Mouse (Mus musculus) left cerebral cortex, postnatal 36 days (tissue): ENCODE data around the gene Gm45753. TPM values are rescaled to one million over a fixed set of nuclear protein-coding genes. Genes with fewer than 3 reads are reported as not detected.
"Not testable (repeated sequence)": the region's sequence is repeated elsewhere in the genome, so short reads cannot be mapped to it uniquely, and the experiment has no call there.

ENCODE experiments used
- DNase-seq, 2 experiments: peaks; one replicate each; pipeline ENCODE4 v3.0.0; 2021 to 2022; ENCODE audit warnings: low spot score in 2 of 2, mixed read lengths in 1 of 2
- intact Hi-C: fragments of 180-260 bp; cut with DNase I; formaldehyde crosslinking; loops from one replicate; pipeline ENCODE4 v1.15.1; 2025
- total RNA-seq, 2 experiments: library from RNA; stranded (reverse); gene quantifications; 2 replicates each; pipeline ENCODE4 v1.2.3; 2021

Gene Gm45753
- not detected for total RNA-seq

DNA sequence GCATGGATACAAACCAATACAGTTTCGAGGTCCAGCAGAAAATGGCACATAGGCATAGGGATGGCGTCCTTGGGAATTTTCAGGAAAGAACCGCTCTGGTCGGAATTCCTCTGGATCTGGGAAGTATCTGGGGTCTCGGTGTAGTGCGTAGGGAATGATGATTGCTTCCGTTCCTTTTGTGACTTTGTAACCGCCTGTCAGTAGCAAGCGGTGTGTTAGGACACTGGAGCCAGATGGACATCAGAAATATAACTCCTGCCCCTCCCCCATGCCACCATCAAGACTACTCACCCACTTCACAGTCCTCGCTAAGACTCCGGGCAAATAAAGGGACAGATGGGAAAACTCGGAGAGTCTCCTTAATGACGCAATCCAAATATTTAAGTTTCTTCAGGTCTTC lies at the start of gene Gm45753:
Gene Gm45753, minus strand, starts transcription at position 101 of the 400 bp plus-strand sequence.
- intact Hi-C loops = no loop called here
- DNase-seq = no peak

DNA sequence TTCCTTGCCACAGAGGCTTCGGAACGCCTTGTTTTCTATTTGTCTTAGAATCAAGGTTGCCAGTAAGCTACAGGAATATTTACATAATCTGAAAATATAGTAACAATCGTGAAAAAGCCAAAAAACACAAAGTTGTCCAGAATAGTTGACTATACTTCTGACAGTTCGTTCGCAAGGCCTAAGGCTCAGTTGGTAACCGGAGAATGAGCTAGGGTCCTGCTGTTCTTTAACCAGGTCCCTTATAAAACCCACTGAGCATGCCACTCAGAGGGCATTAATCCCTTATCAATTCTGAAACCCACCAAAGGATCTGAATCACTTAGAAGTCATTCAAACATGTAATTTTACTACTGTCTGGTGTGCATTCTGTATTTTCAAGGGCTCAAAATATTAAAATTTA lies 47.5 kb upstream of the Gm45753 start:
- DNase-seq = no peak
- intact Hi-C loops = no loop called here

DNA sequence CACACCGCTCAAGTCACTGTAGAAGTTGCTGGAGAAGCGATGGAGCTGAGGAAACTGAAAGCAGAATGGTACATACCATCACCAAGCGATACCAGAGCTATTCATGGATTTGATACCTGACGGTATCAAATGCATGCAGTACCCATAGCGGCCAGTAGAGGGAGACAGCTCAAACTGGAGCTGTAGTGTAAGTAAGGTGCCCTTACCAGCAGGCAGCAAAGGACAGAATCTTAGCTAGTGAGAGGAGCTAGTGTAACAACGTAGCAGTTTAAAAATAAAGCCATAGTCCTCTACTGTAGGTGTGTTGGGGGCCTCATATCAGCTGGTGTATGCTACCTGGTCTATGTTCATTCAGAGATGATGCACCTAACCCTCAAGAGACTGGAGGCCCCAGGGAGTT lies 36.8 kb upstream of the Gm45753 start:
- intact Hi-C loops = no loop called here
- peak; percentile 39 to 55 for DNase-seq

DNA sequence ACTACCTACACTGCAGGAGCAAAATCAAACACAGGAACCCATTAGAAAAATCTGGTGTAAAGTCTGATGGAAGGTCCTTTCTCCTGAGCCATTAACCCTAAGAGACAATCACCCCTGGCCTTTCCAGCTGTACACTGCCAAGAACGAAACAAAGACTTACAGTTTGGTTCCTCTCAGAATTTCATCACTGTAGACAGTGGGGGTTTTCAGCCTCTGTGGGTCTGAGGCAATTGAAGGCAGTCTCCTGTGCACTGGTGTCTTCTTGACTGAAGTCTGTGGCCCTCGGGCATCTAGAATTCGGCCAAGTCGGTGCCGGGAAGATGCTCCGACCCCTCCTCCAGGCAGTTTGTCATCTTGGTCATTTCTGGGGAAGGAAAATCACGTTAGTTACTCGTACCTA lies 36.0 kb upstream of the Gm45753 start:
- intact Hi-C loops = no loop called here
- no peak for DNase-seq

DNA sequence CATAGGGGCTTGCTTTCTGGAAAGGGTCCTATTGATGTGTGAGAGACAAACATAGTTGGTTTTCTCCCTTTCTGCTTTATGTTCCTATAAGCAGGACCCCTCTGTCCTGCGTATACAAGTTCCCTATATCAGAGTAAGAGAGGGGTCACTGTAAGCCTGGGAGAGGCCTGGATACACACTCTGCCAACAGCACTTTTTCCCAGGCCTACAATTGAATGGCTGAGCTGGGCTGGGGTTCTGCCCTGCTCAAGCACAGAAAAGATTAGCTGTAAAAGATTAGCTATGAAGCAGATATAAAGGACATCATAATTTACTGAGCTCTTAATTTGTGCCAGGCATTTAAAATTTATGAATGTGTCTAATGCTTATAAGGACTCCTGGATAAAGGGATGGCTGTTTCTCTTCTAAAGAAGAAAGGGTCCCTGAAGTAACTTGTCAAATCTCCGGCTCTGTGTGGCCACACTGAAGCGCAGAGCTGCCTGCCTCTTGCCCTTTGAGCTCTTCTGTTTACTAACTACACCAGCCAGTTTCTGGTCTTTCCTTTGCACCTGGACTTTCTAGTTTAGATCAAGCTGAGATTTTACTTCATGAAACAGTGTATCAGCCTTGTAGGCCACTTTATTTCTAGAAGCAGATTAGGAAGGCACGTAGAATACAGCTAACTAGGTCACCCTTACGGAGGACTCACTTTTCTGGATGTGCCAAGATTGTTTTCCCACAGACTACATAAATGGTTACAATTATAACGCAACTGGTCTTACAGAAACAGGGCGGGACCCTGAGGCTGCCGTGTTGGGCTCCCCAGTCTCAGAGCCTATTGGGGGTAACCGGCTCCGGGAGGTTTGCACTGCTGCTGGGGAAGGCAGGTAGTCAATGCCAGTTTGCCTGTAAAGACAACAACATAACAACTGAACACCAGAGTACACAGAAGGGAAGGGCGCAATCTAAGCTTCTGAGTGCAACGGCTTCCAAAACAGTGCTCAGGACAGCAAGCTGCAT lies 33.7 kb upstream of the Gm45753 start:
- DNase-seq = no peak
- intact Hi-C loops = no loop called here

DNA sequence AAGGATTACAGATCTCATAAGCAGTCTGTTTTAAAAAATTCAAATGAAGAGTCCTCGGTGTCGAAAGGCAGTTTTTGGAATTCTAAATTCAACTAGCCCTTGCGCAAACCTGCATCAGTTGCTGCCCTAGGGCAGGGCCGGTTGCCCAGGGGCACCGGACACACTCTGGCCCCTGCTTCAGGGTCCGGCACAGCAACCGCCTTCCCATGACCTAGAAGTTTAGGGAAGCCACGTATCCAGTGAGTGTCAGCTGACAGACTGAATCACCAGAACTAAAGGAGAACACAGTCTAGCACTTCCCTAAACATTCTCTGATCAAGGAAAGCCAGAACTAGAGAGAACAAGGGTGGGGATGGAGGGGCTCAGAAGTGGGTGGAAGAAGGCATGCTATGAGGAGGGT lies 25.2 kb upstream of the Gm45753 start:
- DNase-seq = peak; percentile 5 to 7
- intact Hi-C loops = no loop called here

DNA sequence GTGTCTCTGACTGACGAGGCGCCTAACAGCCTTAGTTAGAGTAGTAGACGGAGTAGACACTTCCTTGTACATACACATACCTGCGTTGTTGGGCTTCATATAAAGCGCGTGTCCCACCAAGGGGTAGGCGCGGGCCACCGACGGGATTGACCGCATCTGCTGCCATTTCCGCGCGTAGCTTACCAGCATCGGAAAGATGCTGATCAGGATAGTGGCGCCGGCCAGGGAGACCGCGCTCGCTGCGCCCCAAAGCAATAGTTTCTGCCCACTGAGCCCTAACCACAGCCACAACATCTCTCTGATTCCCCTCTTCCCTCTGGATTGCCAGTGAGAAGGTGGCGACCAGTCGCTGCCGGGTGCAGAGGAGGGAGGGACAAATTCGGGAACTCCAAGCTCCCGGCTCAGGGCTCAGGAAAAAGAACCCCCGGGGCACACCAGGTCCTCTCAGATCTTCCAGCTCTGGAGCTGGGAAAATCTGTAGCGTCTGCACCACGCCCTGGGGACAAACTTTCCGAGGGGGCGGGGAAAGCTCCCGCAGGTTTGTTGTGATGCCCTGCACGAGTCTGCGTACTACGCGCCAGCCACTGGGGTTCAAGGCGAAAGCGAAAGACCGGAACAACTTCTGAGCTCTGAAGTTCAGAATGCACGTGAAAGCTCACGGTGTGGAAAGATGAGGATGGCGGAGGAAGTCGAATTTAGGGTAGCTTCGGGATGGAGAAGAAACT lies 24.6 kb upstream of the Gm45753 start, which contains the start of gene Cyp4v3:
Gene Cyp4v3, minus strand, starts transcription at position 532 of the 725 bp plus-strand sequence.
- intact Hi-C loops = no loop called here
- DNase-seq = peak; percentile 51 to 62

DNA sequence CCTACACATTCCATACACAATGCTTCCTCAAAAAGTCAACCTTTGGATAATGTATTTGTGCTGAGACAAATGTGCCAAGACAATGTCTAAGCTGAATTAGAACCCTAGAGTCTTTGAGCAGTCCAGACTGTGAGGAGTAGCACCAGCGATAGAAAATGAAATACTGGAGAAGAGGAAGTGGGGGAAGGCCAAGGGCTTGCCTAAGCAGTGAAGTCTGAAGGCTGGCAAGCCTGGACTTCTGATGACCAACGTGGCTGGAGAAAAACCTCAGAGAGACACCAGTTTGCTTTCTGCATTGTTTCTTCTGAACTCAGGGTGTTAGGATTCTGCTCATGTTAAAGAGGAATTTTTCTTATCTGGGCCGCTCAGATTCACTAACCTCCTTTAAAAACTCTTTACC lies 22.6 kb upstream of the Gm45753 start:
- intact Hi-C loops = no loop called here

DNA sequence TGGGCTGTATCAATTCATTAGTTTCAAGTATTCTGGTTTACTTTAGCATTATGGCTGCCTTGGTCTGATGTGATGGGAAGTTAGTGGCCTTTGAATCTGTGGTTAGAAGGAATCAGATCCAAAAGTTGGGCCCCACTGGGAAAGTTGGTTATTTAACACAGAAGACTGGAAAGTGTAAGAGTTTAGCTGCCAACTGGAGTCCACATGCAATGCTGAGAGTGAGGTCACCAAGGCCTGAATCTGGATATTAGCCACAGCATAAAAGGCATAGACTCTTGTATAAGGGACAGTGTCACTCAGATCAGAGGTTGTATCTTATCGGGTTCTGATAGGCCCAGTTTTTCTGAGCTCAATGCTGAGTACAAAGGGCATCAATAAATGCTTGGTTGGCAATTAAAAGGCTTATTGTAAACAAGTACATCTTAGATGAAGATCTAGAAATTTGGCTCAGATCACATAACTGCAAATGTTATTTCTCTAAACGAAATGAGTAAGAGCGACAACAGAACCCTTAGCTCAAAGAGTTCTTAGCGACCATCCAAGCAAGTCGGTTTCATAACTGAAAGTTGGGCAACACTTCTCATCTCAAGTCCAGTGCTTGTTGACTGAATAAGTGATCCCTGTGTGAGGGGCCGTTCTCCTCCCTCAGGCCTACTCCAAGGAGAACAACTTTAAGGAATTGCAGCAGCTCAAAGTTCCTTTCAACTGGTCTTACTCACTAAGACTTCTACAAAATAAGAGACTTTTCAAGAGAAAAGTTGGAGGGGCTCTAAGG lies 21.1 kb upstream of the Gm45753 start:
- DNase-seq = no peak
- intact Hi-C loops = no loop called here

More for the DNA sequence above, 22.6 kb upstream of the Gm45753 start:
- no peak for DNase-seq

DNA sequence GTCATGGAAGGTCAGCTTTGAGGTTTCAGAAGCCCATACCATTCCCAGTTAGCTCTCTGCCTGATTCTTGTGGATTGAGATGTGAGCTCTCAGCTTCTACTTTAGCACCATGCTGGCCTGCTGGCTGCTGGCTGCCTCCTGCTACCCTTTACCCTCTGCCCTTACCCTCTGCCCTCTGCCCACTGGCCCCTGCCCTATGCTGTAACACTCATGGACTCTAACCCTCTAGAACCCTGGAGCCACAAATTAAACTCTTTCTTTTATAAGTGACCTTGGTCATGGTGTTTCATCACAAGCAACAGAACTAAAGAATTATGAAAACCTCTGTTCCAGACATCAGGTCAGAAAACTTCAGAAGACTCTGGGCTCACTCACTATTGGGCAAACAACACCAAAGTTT lies 18.8 kb upstream of the Gm45753 start:
- intact Hi-C loops = not testable (repeated sequence)

DNA sequence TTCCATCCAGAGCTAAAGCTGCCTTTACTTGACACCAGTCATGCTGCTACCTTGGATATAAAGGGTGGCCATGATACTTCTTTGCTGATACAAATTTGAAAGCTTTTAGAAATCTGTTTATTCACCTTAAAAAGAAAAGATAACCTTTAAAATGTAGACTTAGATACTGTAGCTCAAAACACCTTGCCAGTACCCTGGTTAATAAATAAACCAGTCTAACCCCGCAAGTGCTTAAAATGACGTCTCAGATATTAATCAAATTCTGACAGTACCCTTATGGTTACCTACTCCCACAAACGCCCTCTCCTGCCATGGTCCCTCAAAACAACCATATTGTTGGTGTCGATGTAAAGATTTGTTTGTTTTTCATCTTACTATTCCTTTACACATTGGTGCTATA lies 15.9 kb upstream of the Gm45753 start:
- intact Hi-C loops = no loop called here
- DNase-seq = no peak

More for the DNA sequence above, 18.8 kb upstream of the Gm45753 start:
- not testable (repeated sequence) for DNase-seq

DNA sequence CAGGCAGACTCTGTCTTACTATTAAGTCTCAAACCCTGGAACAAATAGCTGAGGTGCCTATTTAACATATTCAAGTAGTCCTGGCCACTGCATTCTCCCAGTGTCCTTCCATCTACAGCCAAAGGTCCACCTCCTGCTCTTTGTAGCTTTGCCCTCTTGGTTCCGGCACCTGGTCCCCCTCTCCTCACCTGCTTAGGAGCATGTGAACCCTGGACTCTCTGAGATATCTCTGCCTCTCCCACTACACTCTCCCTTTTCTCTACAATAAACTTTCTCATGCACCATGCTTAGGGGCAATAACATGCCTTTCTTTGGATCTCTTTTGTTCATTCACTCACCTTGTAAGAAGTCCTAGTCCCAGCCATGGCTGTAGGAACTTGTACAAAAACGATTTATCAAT lies 13.1 kb upstream of the Gm45753 start:
- no peak for DNase-seq
- intact Hi-C loops = no loop called here

DNA sequence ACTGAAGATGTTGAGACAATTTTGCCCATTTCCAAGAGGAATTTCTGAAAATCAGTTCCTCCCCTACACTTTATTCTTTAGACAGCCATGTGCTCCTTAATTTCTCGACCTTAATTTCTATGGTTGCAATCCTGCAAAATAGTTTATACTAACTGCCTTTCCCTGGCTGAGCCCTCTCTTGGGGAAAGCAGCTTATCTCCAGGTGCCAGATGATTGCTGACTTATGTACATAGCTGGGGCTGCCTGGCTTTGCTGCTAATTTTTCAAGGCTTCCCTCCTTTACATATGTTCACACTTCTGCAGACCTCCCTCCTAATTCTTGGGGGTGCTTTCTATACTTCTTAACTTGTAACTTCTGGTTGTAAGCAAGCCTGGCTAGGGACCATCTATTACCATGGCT lies 12.7 kb upstream of the Gm45753 start:
- no peak for DNase-seq
- intact Hi-C loops = no loop called here

DNA sequence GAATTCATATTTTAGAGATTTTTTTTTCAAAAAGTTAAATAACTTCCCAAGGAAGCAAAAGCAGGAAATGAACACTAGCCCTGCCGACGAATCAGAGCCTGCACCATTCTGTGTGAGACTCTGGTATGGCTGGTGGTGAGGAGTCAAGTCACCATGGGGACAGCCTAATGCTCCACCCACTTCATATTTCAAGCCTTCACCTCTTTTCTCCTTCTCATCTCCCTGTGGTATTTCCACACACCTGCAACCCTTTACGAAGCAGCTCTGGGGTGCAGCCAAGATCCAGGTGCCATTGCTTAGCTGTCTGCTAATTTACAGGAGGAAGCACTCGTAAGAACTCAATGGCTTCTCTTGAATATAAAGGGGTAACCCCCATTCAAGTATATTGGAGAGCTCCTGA lies 2.7 kb upstream of the Gm45753 start:
- intact Hi-C loops = no loop called here
- no peak for DNase-seq

DNA sequence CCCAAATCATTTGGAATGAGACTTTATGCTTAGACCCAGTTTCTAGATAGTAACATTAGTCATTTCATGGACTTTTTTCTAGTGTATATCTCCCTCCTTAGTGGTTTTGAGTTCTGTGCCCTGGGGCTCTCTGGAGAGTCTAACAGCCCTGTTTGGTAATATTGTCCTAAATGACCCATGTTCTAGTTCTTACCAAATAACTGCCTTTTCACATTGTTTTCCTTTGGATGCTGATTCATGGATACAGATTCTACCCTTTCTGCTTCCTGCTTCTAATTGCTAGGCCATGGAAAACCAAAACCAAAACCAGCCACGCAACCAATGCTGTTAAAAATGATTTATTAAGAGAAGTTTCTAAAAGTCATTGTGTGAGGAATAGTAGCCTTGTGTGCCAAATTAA lies 2.8 kb downstream of the Gm45753 start:
- no peak for DNase-seq
- intact Hi-C loops = no loop called here

DNA sequence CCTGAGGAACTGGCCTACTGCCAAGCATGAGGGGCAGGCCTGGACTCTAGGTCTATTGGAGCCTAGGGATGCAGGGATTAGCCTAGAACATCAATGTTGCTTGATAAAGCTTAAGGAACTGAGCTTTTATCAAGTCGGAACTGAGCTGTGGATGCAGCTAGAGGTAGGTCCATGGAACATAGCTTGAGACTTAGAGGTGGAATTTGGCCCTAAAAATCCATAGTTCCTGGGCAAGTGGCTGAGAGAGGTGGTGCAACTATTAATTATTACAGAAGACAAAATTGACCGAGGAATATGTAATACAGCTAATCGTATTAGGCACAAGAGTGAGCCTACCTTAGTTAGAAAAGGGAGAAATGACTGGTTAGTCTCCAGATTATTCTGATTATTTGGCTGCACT lies 3.9 kb downstream of the Gm45753 start:
- no peak for DNase-seq
- intact Hi-C loops = no loop called here

DNA sequence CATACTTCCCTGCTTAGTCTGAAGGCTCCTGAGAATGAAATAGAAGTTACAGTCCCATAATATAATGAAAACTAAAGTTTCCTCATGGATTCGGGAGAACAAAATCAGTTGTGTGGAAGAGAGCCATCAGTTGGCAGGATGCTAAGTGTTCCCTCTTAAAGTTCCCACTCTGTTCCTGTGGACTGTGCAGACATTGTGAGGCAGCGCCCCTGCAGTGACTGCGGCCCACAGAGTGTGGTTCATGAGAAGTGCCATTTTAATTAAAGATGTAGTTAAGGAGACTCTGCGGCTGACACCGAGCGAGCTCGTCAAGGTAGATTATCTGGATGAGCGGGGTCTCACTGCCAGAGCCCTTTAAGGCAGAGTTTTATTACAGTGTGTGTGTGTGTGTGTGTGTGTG lies 5.9 kb downstream of the Gm45753 start:
- no peak for DNase-seq
- intact Hi-C loops = no loop called here

DNA sequence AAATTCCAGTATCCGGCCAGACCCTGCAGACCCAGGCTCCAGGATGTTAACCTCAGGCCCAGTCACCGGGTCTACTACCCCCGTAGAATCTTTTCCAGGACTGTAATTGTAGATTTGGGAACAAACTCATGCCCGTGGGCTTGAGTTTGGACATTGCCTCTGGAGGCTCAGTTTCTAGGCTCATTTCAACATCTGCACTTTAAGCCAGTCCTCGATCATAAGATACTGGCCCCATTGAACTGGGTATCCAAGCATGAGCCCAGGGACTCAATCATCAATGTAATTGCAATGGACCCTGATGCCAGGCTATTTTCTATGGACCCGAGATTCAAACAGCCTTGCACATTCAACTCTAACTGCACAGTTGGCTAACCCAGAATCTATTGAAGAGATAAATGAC lies 13.0 kb downstream of the Gm45753 start:
- intact Hi-C loops = no loop called here

DNA sequence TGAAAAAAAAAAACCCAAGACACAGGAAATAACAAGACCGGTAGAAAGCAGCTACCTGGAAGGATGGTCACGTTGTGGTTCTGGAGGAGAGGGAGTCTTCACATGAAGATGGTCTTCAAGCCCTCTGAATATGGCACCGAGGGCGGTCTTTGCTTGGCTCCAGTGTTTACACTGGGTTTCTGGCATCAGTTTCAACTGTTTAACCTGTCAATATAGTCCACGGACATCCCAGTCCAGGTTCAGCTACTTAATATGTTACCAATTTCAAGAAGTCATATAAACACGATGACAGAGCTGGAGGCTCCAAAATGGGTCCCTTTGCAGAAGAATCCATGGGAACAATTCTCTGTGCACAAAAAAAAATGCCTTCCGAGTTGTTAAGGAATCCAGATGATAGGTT lies 13.6 kb downstream of the Gm45753 start, which contains the start of gene Klkb1:
Gene Klkb1, minus strand, starts transcription at position 173 of the 400 bp plus-strand sequence.
- DNase-seq = no peak
- intact Hi-C loops = no loop called here

More for the DNA sequence above, 13.0 kb downstream of the Gm45753 start:
- no peak for DNase-seq

DNA sequence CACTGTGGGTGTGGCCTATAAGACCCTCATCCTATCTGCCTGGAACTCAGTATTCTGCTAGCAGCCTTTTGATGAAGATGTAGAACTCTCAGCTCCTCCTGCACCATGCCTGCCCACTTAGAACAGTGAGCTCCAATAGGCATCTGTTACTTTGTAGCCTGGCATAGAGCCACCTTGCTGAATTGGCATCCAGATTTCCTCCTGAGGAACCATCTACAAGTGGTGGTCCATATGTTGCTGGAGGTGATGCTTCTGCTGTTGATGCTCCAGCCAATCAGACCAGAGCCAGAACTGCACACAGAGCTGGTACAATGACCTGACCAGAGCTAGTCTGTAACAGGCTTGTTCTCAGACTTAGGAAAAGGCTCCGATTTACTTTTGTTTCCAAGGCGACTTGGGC lies 16.5 kb downstream of the Gm45753 start:
- intact Hi-C loops = no loop called here
- DNase-seq = peak in 1 of 2 experiments; percentile 12
